Mouse (Mus musculus) limb, embryonic 10.5 days (tissue): ENCODE results near the gene Ctf1. TPM values are rescaled to one million over a fixed set of nuclear protein-coding genes. Genes with fewer than 3 reads are reported as not detected.

Source experiments
- DNase-seq: peaks from one replicate; pipeline ENCODE4 v3.0.0-alpha.2; 2017; ENCODE audit warnings: low spot score
- H3K27ac ChIP-seq: fragments of 300-500 bp; sonication (generic); 2 replicates; pipeline ENCODE4 v1.5.1; 2016; ENCODE audit warnings: mild to moderate bottlenecking
- H3K27me3 ChIP-seq: fragments of 300-500 bp; sonication (generic); 2 replicates; pipeline ENCODE4 v1.6.1; 2016; ENCODE audit warnings: low read depth, mild to moderate bottlenecking; ENCODE audit not compliant: poor library complexity, severe bottlenecking
- H3K36me3 ChIP-seq: fragments of 300-500 bp; sonication (generic); 2 replicates; pipeline ENCODE4 v1.6.1; 2016; ENCODE audit warnings: mild to moderate bottlenecking, moderate library complexity
- H3K4me1 ChIP-seq: fragments of 300-500 bp; sonication (generic); 2 replicates; pipeline ENCODE4 v1.6.1; 2016
- H3K4me3 ChIP-seq: fragments of 300-500 bp; sonication (generic); 2 replicates; pipeline ENCODE4 v1.5.1; 2016; ENCODE audit warnings: mild to moderate bottlenecking, moderate library complexity
- H3K9me3 ChIP-seq: fragments of 300-500 bp; sonication (generic); replicated peaks from 2 replicates; pipeline ENCODE4 v1.6.1; 2016; ENCODE audit warnings: mild to moderate bottlenecking
- WGBS: fragments of 180-500 bp; shearing (Covaris S2); methylation state at CpG from one replicate; pipeline ENCODE4 v1.1.7; 2016; 5-methylcytosine and 5-hydroxymethylcytosine counted together
- polyA plus RNA-seq: library from polyadenylated mRNA; unstranded; fragments of >200 nt; fragmentation: Nextera tagmentation; extraction: Ambion mirVana; gene quantifications from 2 replicates; pipeline ENCODE4 v1.2.1, GENCODE M21; 2016

The Ctf1 gene
- polyA plus RNA-seq, 1 experiment from 2014 or later = 14.2 TPM

DNA sequence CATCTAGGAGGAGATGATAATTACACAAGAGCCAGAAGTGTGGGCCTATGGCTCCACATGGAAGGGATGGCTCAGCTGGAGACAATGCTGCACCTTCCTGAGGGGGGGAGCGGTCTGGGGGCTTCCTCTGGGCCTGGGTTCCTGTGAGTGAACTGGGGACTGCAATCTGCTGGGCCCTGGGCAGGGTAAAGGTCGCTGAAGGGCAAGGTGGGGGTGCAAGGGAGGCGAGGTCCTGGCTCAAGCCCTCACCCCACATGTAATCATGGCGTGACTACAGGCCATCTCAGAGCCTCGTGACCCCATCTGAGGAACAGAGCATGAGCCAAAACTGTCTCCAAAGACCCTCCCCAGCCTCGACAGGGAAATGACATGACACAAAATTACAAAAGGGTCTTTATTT lies 7.9 kb upstream of the Ctf1 start:
- peaks cover 76% of the 10 kb centered on the region for H3K36me3 ChIP-seq
- H3K4me3 ChIP-seq = no peak overlapping the region
- WGBS = 83% methylated on average over 6 of the region's 6 CpGs
- no peaks in the 10 kb centered on the region for H3K27me3 ChIP-seq
- DNase-seq = no peak
- no peaks in the 10 kb centered on the region for H3K9me3 ChIP-seq
- H3K27ac ChIP-seq = no peak overlapping the region
- H3K4me1 ChIP-seq = peaks cover 32% of the 10 kb centered on the region

DNA sequence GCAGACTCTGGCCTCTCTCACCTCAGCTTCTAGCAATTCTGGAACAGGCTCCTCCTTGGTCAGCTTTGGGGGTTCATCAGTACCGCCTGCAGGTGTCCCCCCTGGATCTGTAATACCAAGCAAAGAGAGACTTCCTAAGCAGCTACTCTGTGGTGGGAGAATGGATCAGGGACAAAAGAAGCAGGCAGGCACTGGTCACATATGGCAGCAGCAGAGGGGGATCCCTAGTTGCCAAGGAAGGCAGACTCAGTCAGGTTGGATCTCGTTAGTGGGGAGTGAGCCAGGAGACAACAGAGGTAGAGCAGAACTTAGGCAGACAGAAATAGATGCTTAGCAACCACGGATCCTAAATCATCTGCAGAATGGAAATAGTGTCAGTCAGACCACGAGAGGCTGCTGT lies 6.8 kb upstream of the Ctf1 start:
- WGBS = 81% methylated on average over 4 of the region's 4 CpGs
- Histone ChIP-seq H3K36me3 (peaks cover 64% of the 10 kb centered on the region), H3K4me3 (no peak overlapping the region), H3K9me3 (no peaks in the 10 kb centered on the region), H3K27ac (0 out of 2 replicates have a peak overlapping the region, but pooled peaks have one; percentile 6), H3K4me1 (peaks cover 32% of the 10 kb centered on the region), H3K27me3 (no peaks in the 10 kb centered on the region)
- DNase-seq = no peak

DNA sequence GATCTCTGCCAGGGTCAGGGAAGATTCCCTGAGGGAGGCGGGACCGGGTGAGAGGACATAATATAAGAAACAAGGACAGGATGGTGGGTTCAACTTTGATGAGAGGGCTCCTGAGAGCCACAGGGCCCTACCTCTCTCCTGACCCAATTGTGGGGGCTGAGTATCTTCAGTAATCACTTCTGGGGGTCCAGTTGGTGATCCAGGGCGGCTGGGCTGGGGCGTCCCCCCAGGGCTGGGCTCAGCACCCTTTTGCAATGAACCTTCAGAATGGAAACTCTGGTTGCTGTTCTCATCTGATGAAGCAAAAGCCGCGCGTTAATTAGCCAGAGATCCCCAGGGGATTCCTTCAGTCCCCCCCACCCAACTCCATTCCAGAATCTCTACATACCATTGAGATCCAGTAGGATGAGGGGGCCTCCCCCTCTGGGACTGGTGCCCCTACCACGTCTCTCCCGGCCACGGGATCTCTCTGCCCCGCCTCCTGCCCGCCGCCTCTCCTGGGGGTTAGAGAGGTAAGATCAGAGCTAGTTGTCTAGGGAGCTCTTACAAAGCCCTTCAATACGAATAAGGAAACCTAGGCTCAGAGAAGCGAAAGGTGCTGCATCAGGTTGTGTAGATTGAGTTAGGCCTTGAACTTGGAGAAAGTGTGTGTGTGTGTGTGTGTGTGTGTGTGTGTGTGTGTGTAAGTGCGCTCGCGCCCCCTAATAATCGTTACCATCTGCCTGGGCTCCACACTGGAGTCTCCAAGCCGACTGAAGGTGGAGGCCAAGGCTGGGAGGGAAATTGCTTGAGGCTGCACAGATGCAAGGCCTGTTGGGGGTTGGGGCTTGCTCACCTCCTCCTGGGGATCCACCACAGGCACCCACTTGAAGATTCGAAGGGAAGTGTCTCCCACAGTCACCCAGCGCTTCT lies 5.2 kb upstream of the Ctf1 start:
- H3K9me3 ChIP-seq = no peaks in the 10 kb centered on the region
- peak overlapping the region; percentile 98 for H3K27ac ChIP-seq
- H3K27me3 ChIP-seq = no peaks in the 10 kb centered on the region
- WGBS = 18% methylated on average over 22 of the region's 22 CpGs
- peaks cover 49% of the 10 kb centered on the region for H3K36me3 ChIP-seq
- peak overlapping the region; percentile 82 for H3K4me3 ChIP-seq
- H3K4me1 ChIP-seq = peaks cover 46% of the 10 kb centered on the region
- peak; percentile 74 for DNase-seq

DNA sequence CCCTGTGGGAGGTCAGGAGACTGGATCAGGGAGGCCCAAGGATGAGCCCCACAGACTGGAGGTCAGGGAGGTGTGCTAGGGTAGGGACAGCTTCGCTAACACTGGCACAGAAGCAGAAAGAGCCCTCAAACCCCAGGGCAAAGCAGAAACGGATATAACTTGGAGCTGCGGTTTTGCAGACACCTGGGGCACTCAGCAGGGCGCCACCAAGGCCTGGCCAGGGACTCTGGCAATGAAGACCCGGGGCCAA lies 4.7 kb upstream of the Ctf1 start:
- no peaks in the 10 kb centered on the region for H3K9me3 ChIP-seq
- H3K36me3 ChIP-seq = peaks cover 43% of the 10 kb centered on the region
- H3K27ac ChIP-seq = peak overlapping the region; percentile 98
- H3K27me3 ChIP-seq = no peaks in the 10 kb centered on the region
- no peak for DNase-seq
- WGBS = 2% methylated on average over 5 of the region's 5 CpGs
- H3K4me1 ChIP-seq = peaks cover 52% of the 10 kb centered on the region
- H3K4me3 ChIP-seq = peak overlapping the region; percentile 82

DNA sequence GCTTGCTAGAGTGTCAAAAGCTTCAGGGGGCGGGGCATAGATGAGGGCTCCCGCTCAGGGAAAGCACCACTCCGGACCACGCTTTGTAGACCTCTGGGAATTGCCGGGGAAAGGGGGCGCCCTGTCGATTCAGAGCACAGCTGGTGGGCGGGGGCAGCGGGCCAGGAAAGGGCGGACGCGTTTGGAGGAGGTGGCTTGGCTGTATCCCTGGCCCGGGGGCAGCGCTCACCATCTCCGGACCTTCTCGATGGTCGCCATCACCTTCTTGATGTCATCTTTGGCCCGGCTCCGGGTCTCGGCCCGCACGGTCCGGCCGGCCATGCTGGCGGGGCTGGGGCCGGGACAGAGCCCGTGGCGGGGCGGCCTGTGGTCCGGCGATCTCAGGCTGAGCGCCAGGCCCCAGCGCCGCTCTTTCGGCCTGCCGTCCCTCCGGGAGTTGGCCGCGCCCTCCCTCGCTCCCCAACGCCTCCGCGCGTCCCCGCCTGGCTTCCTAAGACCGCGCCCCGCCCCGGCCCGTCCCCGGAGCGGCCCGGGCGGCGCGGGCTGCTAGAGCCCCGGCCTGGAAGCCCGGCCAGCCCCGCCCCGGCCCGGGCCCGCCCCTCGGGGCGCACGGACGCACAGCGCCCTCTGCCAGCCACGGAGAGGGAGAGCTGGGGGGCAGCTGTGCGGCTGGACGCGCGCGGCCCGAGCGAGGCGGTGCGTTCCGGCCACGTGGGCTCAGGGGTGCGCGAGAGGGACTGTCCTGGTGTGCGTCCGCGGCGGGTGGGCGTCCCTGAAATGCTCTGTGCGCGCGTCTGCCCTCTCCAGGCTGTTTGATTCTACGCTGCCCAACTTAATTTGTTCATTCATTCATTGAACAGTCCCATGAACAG lies 4.1 kb upstream of the Ctf1 start, which contains the start of gene Bcl7c:
TSS of gene Bcl7c (minus strand) at position 727 of the 872 bp plus-strand sequence.
- under 1% methylated on average over 90 of the region's 90 CpGs for WGBS
- H3K9me3 ChIP-seq = no peaks in the 10 kb centered on the region
- H3K27ac ChIP-seq = peak within 1 kb of the TSS; percentile 98
- H3K4me3 ChIP-seq = peak within 1 kb of the TSS; percentile 82
- DNase-seq = peak; percentile 92
- H3K4me1 ChIP-seq = peaks cover 57% of the 10 kb centered on the region
- no peaks in the 10 kb centered on the region for H3K27me3 ChIP-seq
- peaks cover 38% of the 10 kb centered on the region for H3K36me3 ChIP-seq

DNA sequence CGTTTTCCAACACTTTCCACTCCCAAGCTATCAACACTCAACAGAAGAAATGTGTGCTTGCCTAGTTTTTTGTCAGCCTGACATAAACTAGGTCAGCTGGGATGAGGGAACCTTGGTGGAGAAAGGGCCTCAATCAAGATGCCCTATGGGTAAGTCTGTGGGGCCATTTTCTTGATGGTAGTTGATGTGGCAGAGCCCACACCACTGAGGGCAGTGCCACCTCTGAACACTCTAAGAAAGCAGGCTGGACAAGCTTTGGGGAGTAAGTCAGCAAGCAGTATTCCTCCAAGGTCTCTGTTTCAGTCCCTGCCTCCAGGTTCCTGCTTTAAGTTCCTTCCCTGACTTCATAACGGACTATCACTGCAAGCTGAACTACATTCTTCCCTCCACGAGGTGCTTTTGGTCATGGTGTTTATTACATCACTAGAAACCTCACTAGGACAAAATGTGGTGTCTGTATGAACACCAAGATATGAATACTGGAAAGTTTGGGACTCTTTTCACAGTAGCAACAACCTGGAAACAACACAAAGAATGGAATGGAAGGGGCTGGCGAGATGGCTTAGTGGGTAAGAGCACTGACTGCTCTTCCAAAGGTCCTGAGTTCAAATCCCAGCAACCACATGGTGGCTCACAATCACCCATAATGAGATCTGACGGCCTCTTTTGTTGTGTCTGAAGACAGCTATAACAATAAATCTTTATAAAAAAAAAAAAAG lies 3.1 kb upstream of the Ctf1 start:
- peak overlapping the region; percentile 98 for H3K27ac ChIP-seq
- WGBS = 82% methylated on average over 5 of the region's 5 CpGs
- H3K4me1 ChIP-seq = peaks cover 64% of the 10 kb centered on the region
- H3K4me3 ChIP-seq = peak overlapping the region; percentile 82
- peaks cover 28% of the 10 kb centered on the region for H3K36me3 ChIP-seq
- no peaks in the 10 kb centered on the region for H3K27me3 ChIP-seq
- H3K9me3 ChIP-seq = no peaks in the 10 kb centered on the region
- DNase-seq = no peak

DNA sequence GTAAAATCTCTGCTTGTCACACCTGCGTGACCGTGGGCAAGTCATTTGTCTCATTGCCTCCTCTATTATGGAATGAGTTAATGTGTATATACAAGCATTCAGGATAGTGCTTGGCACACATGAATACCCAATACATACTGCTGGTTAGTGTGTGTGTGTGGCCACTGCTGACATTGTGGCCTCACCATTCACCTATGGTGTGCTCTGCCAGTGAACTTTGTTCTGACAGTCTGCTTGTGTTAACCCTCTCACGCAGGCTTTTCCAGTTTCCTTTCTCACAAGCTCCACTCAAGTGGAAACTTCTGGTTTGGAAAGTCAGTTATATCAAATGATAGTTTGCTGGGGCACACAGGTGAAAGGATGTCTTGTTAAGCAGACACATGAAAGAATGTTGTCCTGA lies 1.5 kb upstream of the Ctf1 start:
- Histone ChIP-seq H3K9me3 (no peaks in the 10 kb centered on the region), H3K4me1 (peaks cover 61% of the 10 kb centered on the region), H3K36me3 (peaks cover 23% of the 10 kb centered on the region), H3K4me3 (no peak overlapping the region), H3K27ac (peak overlapping the region; percentile 91; the same call in 1 of the 2 replicates), H3K27me3 (no peaks in the 10 kb centered on the region)
- no peak for DNase-seq
- 88% methylated on average over 3 of the region's 3 CpGs for WGBS

DNA sequence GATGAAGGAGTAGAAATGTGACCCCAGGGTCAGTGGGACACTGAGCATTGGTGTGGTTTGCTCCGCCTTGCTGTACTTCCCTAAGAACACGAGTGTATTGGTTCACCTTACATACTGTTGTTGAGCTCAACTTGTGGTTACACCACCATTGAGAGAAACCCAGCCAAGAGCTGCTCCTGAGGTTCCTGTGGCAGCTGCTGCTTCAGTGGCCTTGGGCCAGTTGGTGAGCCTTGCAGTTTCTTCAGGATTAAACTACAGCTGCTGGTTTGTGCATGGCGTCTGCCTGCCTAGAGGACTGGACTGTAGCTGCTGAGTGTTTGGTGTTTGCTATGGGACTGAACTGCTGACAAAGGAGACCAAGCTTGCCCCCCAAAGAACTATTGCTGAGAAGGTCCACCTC lies 1.1 kb upstream of the Ctf1 start:
- Histone ChIP-seq H3K4me1 (peaks cover 56% of the 10 kb centered on the region), H3K36me3 (peaks cover 19% of the 10 kb centered on the region), H3K9me3 (no peaks in the 10 kb centered on the region), H3K27me3 (no peaks in the 10 kb centered on the region), H3K27ac (peak overlapping the region; percentile 91), H3K4me3 (peak overlapping the region; percentile 56)
- WGBS = 69% methylated on average over 3 of the region's 3 CpGs
- no peak for DNase-seq

DNA sequence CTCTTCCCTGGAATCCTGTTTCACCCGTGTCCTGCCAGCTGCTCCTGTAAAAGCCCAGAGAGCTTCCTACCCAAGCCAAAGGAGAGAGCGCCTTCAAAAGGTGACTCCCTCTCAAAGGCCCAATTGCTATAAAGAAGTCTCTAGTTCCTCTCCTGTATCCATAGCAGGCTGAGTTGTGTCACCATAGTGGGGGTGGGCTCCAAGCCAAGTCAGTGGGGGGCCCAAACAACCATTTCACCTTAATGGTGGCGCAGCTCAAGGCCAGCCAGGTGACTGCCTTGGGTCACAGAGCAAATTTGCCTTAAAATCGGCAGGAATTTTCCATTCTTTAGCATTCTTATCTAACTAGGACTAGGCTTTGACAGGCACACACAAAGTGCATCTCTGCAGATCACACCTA lies 2.3 kb downstream of the Ctf1 start:
- Histone ChIP-seq H3K36me3 (peaks cover 15% of the 10 kb centered on the region), H3K4me3 (no peak overlapping the region), H3K27ac (no peak overlapping the region), H3K4me1 (peaks cover 43% of the 10 kb centered on the region), H3K9me3 (no peaks in the 10 kb centered on the region), H3K27me3 (no peaks in the 10 kb centered on the region)
- 89% methylated on average over 4 of the region's 4 CpGs for WGBS
- DNase-seq = no peak

DNA sequence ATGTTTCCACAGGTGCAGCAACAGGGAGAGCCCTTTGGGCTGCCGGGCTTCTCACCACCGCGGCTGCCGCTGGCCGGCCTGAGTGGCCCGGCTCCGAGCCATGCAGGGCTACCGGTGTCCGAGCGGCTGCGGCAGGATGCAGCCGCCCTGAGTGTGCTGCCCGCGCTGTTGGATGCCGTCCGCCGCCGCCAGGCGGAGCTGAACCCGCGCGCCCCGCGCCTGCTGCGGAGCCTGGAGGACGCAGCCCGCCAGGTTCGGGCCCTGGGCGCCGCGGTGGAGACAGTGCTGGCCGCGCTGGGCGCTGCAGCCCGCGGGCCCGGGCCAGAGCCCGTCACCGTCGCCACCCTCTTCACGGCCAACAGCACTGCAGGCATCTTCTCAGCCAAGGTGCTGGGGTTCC lies 4.5 kb downstream of the Ctf1 start:
- DNase-seq = peak; percentile 87

DNA sequence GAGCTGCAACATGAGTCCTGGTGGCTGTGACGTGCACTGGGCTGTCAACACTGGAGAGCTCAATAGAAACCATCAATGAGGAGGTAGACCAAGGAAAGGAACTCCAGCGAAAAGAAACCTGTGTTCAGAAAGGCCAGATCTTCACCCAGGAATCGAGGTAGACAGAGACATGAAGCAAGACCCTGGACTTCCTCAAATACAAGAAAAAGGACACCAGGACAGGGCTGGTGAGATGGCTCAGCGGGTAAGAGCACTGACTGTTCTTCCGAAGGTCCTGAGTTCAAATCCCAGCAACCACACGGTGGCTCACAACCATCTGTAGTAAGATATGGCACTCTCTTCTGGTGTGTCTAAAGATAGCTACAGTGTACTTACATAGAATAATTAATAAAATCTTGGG lies 5.8 kb downstream of the Ctf1 start:
- peaks cover 15% of the 10 kb centered on the region for H3K36me3 ChIP-seq
- no peak for DNase-seq
- 88% methylated on average over 6 of the region's 6 CpGs for WGBS
- no peak overlapping the region for H3K27ac ChIP-seq
- no peaks in the 10 kb centered on the region for H3K9me3 ChIP-seq
- H3K4me1 ChIP-seq = peaks cover 19% of the 10 kb centered on the region
- H3K27me3 ChIP-seq = no peaks in the 10 kb centered on the region
- H3K4me3 ChIP-seq = no peak overlapping the region

More for the DNA sequence above, 4.5 kb downstream of the Ctf1 start:
- Histone ChIP-seq H3K4me3 (peak overlapping the region; percentile 51), H3K9me3 (no peaks in the 10 kb centered on the region), H3K36me3 (peaks cover 15% of the 10 kb centered on the region), H3K4me1 (peaks cover 33% of the 10 kb centered on the region), H3K27ac (peak overlapping the region; percentile 78), H3K27me3 (no peaks in the 10 kb centered on the region)
- WGBS = 1% methylated on average over 41 of the region's 41 CpGs

DNA sequence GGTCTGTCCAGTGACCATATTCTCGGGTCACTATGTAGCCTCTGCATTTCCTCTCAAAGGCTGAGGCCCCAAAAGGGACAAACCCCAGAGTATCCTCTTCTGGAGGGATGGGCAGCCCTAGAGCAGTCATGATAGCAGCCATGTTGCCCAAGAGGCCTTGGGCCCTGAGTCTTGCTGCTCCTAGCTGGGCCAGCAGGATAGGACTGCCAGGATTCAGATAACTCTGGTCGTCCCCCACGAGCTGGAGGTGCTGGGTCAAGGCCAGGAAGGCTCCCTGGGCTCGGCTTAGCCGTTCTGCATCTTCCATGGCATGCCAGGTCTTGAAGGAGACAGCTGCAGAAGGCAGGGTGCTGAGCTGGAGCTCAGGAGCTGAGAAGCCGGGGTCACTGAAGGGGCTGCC lies 6.7 kb downstream of the Ctf1 start:
- no peak overlapping the region for H3K27ac ChIP-seq
- no peak for DNase-seq
- H3K36me3 ChIP-seq = peaks cover 15% of the 10 kb centered on the region
- H3K27me3 ChIP-seq = no peaks in the 10 kb centered on the region
- 93% methylated on average over 6 of the region's 6 CpGs for WGBS
- peaks cover 12% of the 10 kb centered on the region for H3K4me1 ChIP-seq
- no peaks in the 10 kb centered on the region for H3K9me3 ChIP-seq
- H3K4me3 ChIP-seq = no peak overlapping the region
